19 mouse cellular contexts compared by ENCODE assay signal in the genomic region with DNA sequence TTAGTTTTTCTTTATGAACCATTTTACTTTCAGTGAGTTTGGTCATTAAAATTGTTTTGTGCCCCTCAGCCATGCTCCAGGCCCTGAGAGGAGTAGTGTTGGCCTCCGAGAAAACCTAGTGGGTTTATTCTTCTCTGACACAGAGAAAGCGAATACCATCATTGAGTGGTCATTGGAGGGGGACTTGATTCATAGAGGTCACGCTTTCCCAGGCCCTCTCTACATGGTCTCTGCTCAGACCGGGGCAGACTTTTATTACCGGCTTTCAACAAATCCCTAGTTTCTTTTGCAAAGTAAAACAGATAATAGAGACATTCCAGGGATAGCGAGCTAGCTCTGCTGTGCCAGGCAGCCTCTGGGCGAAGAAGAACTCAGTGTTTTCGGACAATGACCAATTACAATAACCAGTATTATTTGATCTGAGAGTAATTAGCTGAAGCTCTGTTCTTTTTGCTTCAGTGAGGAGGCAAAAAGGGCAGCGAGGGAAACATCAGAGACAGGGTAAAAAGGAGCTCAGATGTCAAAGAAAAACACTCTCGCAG.
DNase-seq lines count a peak whose midpoint lies in the region; ATAC-seq and TF ChIP-seq lines count a peak whose summit lies in the region.
"Had no signal": no experiment of that assay in that cellular context is flagged by ENCODE, and none has a peak within 500 bp of the region (broad histone marks: within the 10 kb centered on the region; RNA-seq: fewer than 3 reads in every experiment).

No protein-coding gene starts in this region.

- no peak for ATAC-seq in forebrain, embryonic 15.5 days (replicated peaks)
- peak; percentile 67 for ATAC-seq in kidney, embryonic 15.5 days (replicated peaks; ENCODE audit: low FRiP score)
- ATAC-seq in lung, postnatal 0 days = no peak
- ATAC-seq: activated CD4-positive, CD25-positive, alpha-beta regulatory T cell, adult 4 months; hindbrain, embryonic 16.5 days; midbrain, embryonic 15.5 days had no signal

- H3K4me3 ChIP-seq in forebrain, embryonic 10.5 days = peak overlapping the region; percentile 13; the same call in 1 of the 2 replicates
- H3K4me3 ChIP-seq in forebrain, embryonic 15.5 days = no peak overlapping the region
- no peak overlapping the region for H3K4me3 ChIP-seq in kidney, embryonic 15.5 days (replicated peaks)
- no peak overlapping the region for H3K4me3 ChIP-seq in embryonic facial prominence, embryonic 10.5 days
- no peak overlapping the region for H3K4me3 ChIP-seq in lung, postnatal 0 days (ENCODE audit: low read depth, low read length)
- H3K4me3 ChIP-seq: midbrain, embryonic 15.5 days had no signal

- no peak overlapping the region for H3K9ac ChIP-seq in forebrain, embryonic 15.5 days (replicated peaks)
- no peak overlapping the region for H3K9ac ChIP-seq in kidney, embryonic 15.5 days
- no peak overlapping the region for H3K9ac ChIP-seq in lung, postnatal 0 days (replicated peaks; ENCODE audit: low read depth)
- H3K9ac ChIP-seq: midbrain, embryonic 15.5 days had no signal

- DNase-seq in forebrain, embryonic 10.5 days (ENCODE audit: extremely low spot score, low spot score) = peak; percentile 34
- no peak for DNase-seq in kidney, adult 18-20 months
- peak; percentile 83 for DNase-seq in Muller cell, postnatal 12 days (ENCODE audit: inconsistent ontology term)
- DNase-seq in embryonic facial prominence, embryonic 10.5 days (ENCODE audit: low spot score) = no peak
- no peak for DNase-seq in lung, postnatal 0 days (ENCODE audit: low spot score)
- no peak for DNase-seq in thymus, adult 18-20 months
- DNase-seq: adrenal gland, postnatal 36 days; heart, adult 18-20 months; kidney, adult 11 months; liver; lung, adult 2 months; thymus, postnatal 4 days had no signal

- no peak for TF ChIP-seq EP300 in lung, postnatal 0 days (IDR thresholded peaks at IDR 0.05)

- H3K9me3 ChIP-seq in forebrain, embryonic 10.5 days = peaks cover 6% of the 10 kb centered on the region; the same call in 1 of the 2 replicates
- no peaks in the 10 kb centered on the region for H3K9me3 ChIP-seq in forebrain, embryonic 15.5 days
- H3K9me3 ChIP-seq in kidney, embryonic 15.5 days (replicated peaks) = no peaks in the 10 kb centered on the region
- no peaks in the 10 kb centered on the region for H3K9me3 ChIP-seq in embryonic facial prominence, embryonic 10.5 days
- no peaks in the 10 kb centered on the region for H3K9me3 ChIP-seq in lung, postnatal 0 days (ENCODE audit: low read length)
- H3K9me3 ChIP-seq: midbrain, embryonic 15.5 days had no signal

- H3K27me3 ChIP-seq in forebrain, embryonic 10.5 days (ENCODE audit: poor library complexity, severe bottlenecking) = peaks cover 56% of the 10 kb centered on the region
- no peaks in the 10 kb centered on the region for H3K27me3 ChIP-seq in forebrain, embryonic 15.5 days
- no peaks in the 10 kb centered on the region for H3K27me3 ChIP-seq in kidney, embryonic 15.5 days
- peaks cover 10% of the 10 kb centered on the region; the same call in 1 of the 2 replicates for H3K27me3 ChIP-seq in embryonic facial prominence, embryonic 10.5 days (replicated peaks; ENCODE audit: low read depth, poor library complexity, severe bottlenecking)
- H3K27me3 ChIP-seq in lung, postnatal 0 days (replicated peaks; ENCODE audit: insufficient read depth, low read length) = no peaks in the 10 kb centered on the region
- H3K27me3 ChIP-seq: CH12.LX; midbrain, embryonic 15.5 days had no signal

- peaks cover 61% of the 10 kb centered on the region for H3K4me1 ChIP-seq in forebrain, embryonic 10.5 days
- H3K4me1 ChIP-seq in forebrain, embryonic 15.5 days = 0 out of 2 replicates have a peak, but pooled peaks cover 7% of the 10 kb centered on the region
- peaks cover 60% of the 10 kb centered on the region for H3K4me1 ChIP-seq in kidney, embryonic 15.5 days
- peaks cover 54% of the 10 kb centered on the region for H3K4me1 ChIP-seq in embryonic facial prominence, embryonic 10.5 days
- H3K4me1 ChIP-seq in lung, postnatal 0 days (ENCODE audit: insufficient read depth, low read depth, low read length) = no peaks in the 10 kb centered on the region

- no peak overlapping the region for H3K4me2 ChIP-seq in forebrain, embryonic 15.5 days (replicated peaks)
- 0 out of 2 replicates have a peak overlapping the region, but pooled peaks have one; percentile 10 for H3K4me2 ChIP-seq in kidney, embryonic 15.5 days
- H3K4me2 ChIP-seq in lung, postnatal 0 days (replicated peaks; ENCODE audit: low read depth, low read length) = no peak overlapping the region
- H3K4me2 ChIP-seq: midbrain, embryonic 15.5 days had no signal

- H3K36me3 ChIP-seq in forebrain, embryonic 10.5 days (replicated peaks) = no peaks in the 10 kb centered on the region
- no peaks in the 10 kb centered on the region for H3K36me3 ChIP-seq in forebrain, embryonic 15.5 days
- no peaks in the 10 kb centered on the region for H3K36me3 ChIP-seq in kidney, embryonic 15.5 days
- no peaks in the 10 kb centered on the region for H3K36me3 ChIP-seq in embryonic facial prominence, embryonic 10.5 days (replicated peaks)
- H3K36me3 ChIP-seq in lung, postnatal 0 days (ENCODE audit: insufficient read depth, low read length) = no peaks in the 10 kb centered on the region
- H3K36me3 ChIP-seq: midbrain, embryonic 15.5 days had no signal

- whole genome bisulfite sequencing in forebrain, embryonic 10.5 days = 11% methylated on average over 10 of the region's 10 CpGs
- WGBS in forebrain, embryonic 15.5 days = 13% methylated on average over 10 of the region's 10 CpGs
- 23% methylated on average over 10 of the region's 10 CpGs for WGBS in kidney, embryonic 15.5 days
- WGBS in embryonic facial prominence, embryonic 10.5 days = 18% methylated on average over 10 of the region's 10 CpGs
- 79% methylated on average over 10 of the region's 10 CpGs for WGBS in lung, postnatal 0 days

- peak overlapping the region; percentile 78 for H3K27ac ChIP-seq in forebrain, embryonic 10.5 days
- H3K27ac ChIP-seq in forebrain, embryonic 15.5 days (replicated peaks) = no peak overlapping the region
- peak overlapping the region; percentile 80 for H3K27ac ChIP-seq in kidney, embryonic 15.5 days
- peak overlapping the region; percentile 69 for H3K27ac ChIP-seq in embryonic facial prominence, embryonic 10.5 days (replicated peaks)
- H3K27ac ChIP-seq in lung, postnatal 0 days (ENCODE audit: low read length) = no peak overlapping the region
- H3K27ac ChIP-seq: macrophage; midbrain, embryonic 15.5 days had no signal

- TF ChIP-seq CTCF in lung, postnatal 0 days (IDR thresholded peaks at IDR 0.05) = no peak

Comparison
In these comparisons a context has a peak if more than half of its experiments do, and no peak if none do; other contexts are left out.
1. H3K27ac ChIP-seq: peak in forebrain, embryonic 10.5 days (single experiment), kidney, embryonic 15.5 days (single experiment) and embryonic facial prominence, embryonic 10.5 days (single experiment); none in forebrain, embryonic 15.5 days (single experiment) and lung, postnatal 0 days (single experiment).
2. DNase-seq: peak in forebrain, embryonic 10.5 days (single experiment) and Muller cell, postnatal 12 days (single experiment); none in kidney, adult 18-20 months (single experiment), embryonic facial prominence, embryonic 10.5 days (single experiment), lung, postnatal 0 days (single experiment) and thymus, adult 18-20 months (0 of 2).